Mouse (Mus musculus) natural killer cell, adult 2 months (primary cell): ENCODE measurements around the gene Cdk19.

Experiments used
- DNase-seq, 2 experiments: peaks; one replicate each; pipeline ENCODE4 v3.0.0; 2022; ENCODE audit warnings: low spot score in 2 of 2

The Cdk19 gene

GRCm38 (mm10) chr10:40339351-40339964 is at the start of gene Cdk19:
Cdk19 (plus strand) TSS chr10:40339564.
- DNase-seq: no peak

DNA sequence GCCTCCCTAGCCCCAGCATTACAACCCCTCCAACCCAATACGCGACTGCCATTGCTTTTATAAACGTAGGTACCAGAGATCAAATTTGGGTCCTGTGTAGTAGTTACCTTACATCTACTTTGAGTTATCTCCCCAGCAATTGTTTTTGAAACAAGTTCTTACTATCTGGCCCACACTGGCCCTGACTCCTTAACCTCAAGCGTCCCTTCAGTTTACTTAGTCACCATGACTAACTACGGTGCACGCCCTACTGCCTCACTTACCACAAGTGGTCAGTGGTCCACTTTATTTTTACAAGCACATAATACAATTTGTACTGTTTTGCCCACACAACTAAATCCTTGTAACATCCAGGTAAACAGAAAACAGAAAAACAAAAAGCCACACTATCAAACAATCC is 46.7 kb upstream of the Cdk19 start:
- DNase-seq: no peak

DNA sequence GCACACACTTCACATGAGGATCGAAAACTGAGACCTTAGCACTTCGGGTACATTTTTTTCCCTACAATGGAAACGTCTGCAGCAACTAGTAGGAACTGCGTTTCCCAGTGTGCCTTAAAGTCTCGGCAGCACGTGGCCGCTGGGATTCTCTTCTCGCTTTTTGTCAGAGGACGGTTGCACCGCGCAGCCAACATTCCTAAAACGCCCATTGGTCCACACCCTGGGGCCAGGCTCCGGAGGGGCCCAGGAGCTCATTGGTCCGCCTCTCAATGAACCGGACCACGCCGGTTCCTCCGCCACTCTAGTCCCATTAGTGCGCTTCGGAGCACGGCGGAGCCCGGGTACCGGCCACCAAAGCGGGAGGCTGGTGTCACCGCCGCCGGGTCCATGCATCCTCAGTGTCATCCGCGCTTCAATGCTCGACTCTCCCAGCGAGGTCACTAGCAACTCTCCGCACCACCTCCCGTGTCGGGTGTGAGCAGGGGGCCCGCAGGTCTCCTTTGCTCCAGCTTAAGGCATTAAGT is 38.7 kb upstream of the Cdk19 start:
- DNase-seq: peak; percentile 26 to 28

DNA sequence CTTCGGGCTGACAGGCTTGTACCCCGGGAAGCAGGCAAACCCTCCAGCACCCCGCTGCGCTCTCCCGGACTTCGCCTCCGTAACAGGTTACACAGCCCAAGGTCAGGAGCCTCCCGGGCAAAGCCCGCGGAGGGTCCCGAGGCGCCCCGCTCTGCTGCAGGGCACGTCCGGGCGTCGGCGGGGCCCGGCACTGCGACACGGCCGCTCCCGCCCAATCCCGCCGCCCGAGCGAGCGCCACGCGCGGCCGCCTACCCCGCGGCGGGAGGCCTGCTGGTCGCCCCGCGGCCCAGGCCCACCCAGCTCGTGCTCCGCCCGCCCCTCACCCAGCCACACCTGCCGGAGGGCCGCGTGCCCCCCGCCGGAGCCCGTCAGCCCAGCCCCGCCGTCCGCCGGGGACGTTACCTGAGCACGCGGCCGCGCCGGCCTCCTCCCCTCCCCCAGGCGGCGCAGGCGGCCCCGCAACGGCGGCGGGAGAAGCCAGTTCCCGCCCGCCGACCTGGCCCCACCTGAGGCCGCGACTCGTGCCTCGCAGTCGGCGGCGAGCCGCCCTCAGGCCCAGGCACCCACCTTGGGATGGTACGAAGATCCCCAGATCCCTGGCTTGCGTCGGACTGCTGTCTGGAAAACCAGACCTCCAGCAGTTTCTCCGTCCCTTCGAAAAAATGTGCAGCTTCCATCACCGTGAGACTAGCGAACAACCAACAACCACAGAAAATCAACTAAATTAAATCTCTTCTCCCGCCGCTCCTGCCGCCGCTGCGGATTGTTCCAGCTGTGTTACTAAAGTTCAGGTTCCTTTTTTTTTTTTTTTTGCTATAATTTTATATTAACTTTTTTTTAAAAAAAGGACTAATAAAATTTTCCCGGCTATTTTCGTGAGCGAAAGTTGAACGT is 37.9 kb upstream of the Cdk19 start:
- peak; percentile 23 to 47 for DNase-seq

DNA sequence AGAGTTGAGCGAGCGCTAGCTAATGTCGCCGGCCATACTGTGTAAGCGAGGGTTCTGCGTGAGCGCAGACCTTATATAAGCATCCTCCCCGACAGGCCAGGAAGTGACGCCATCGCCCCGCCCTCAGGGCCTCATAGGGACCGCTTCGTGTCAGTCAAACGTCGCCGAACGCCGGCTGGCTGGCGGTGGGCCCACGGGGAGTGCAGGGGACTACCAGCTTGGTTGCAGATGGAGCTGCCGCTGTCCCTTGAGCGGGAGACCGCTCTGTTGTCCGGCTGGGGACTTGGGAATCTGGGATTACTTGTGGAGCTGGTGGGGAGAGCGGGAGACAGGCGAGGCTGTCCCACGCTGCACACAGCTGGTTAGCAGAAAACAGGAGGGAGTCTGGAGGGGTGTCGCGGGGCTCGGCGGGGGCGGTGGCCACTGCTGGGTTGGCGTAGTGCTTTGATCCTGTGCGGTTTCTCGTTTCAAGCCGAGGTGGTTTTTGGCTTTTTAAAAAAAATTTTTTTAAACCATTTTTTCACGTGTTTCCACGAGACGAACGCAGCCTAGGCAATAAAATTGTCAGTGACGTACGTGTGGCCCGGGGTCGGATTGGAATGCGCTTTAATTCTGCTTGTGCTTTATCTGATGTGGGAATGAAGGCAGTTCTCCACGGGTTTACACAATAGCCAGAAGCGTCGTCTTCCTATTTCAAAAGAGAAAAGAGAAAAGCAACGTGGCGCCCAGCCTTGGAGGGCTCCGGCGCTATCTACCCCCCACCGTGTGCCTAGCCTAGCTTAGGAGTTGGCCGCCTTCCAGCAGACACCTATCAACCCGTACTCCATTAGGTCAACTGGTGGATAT is 37.0 kb upstream of the Cdk19 start, which contains the start of gene Amd1:
Gene Amd1 (minus strand): TSS at position 47 of the 846 bp plus-strand sequence.
- peak; percentile 99 for DNase-seq

- DNase-seq: no peak
Measured at GRCm38 (mm10) chr10:40305989-40306388, 33.4 kb upstream of the Cdk19 start.

GRCm38 (mm10) chr10:40307826-40308583 is 31.4 kb upstream of the Cdk19 start:
- no peak for DNase-seq

GRCm38 (mm10) chr10:40309884-40310635 is 29.3 kb upstream of the Cdk19 start:
- peak; percentile 58 to 59 for DNase-seq

DNA sequence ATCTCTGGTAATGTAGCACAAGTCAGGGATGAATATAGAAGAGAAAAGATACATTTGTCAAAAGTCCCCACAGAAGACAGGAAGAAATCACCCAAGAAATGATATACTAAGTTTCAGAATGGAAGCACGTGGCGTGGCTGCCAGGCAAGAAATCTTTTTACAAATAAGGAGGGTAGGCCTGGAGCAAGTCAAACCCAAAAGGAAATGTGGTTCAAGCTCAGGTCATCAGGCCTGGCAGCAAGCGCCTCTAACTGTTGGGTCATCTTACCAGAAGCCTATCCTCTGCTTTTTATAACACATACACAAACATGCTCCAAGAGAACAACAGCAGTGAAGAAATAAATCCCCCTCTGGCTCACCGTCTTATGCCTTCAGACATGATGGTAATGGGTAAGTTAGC is 26.6 kb upstream of the Cdk19 start:
- DNase-seq: no peak

- DNase-seq: no peak
Measured at GRCm38 (mm10) chr10:40316841-40317585, 22.4 kb upstream of the Cdk19 start.

- no peak for DNase-seq
Measured at GRCm38 (mm10) chr10:40320306-40320705, 19.1 kb upstream of the Cdk19 start.

- no peak for DNase-seq
Measured at GRCm38 (mm10) chr10:40328004-40328551, 11.3 kb upstream of the Cdk19 start.

GRCm38 (mm10) chr10:40330262-40330661 is 9.1 kb upstream of the Cdk19 start:
- no peak for DNase-seq

- no peak for DNase-seq
Measured at GRCm38 (mm10) chr10:40332864-40333263, 6.5 kb upstream of the Cdk19 start.

DNA sequence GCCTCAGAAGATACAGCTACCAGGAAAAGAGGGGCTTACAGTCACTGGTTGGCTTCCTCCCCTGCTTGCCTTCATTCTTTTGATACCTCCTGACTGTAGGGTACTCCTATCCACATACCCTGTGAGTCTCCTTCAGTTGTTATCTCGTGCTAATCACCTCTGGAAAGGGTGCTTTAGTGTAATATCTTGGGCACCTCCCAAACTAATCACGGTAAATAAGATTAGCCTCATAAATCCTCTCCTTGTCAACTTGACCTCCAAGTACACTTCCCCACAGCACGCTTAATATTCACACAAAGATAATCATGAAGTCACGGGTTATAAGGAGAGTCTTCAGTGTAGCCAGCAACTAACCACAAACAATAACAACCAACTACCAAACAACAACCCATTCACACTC is 2.7 kb downstream of the Cdk19 start:
- no peak for DNase-seq

GRCm38 (mm10) chr10:40346776-40347403 is 7.5 kb downstream of the Cdk19 start:
- no peak for DNase-seq

- DNase-seq: peak in 1 of 2 experiments; percentile 14
Measured at GRCm38 (mm10) chr10:40347461-40347954, 8.1 kb downstream of the Cdk19 start.
